Mouse (Mus musculus): ENCODE measurements around the gene Arl6ip5. TPM values are rescaled to one million over a fixed set of nuclear protein-coding genes. Genes with fewer than 3 reads are reported as not detected.

The Arl6ip5 gene
- polyA plus RNA-seq, 1 experiment from 2014 or later = 34.7 TPM

GRCm38 (mm10) chr6:97209751-97210150 lies 738 bp upstream of the Arl6ip5 start:
- Histone ChIP-seq H3K4me1 (peaks cover 33% of the 10 kb centered on the region), H3K27me3 (replicated peaks; ENCODE audit: low read depth, poor library complexity, severe bottlenecking) (peaks cover 11% of the 10 kb centered on the region; the same call in 1 of the 2 replicates), H3K4me3 (no peak overlapping the region), H3K9me3 (no peaks in the 10 kb centered on the region), H3K27ac (replicated peaks) (0 out of 2 replicates have a peak overlapping the region, but pooled peaks have one; percentile 10), H3K36me3 (replicated peaks) (peaks cover 4% of the 10 kb centered on the region)
- no peak for DNase-seq (ENCODE audit: low spot score)
- 82% methylated on average over 4 of the region's 4 CpGs for WGBS

DNA sequence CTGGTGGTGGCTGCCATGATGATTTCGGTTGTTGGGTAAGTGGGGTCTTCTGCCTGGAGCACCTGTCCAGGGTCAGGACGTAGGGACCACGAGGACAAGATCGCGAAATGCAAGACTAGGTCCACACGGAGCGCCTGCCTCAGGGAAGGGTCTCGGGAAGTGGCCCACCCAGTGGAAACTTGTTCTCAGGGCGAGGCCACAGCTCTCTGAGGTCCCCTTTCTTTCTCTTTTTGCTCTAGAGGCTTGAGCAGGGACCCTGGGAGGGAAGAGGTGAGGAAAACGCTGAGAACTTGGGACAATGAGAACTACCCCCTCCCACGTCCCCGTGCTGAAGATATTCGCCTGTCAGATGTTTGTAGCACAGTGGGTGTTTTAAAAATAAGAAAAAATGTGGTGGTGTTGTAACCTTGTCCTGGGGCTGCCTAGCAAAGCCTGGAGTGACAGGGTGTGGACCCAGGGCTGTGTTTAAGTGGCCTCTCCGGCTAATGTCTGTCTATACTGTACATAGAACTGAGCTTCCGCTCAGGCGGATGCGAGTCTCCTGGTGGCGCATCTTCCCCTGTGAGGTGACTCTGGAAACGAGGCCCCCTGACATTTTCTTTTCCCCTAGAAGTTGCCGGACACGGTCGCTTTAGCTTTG lies 593 bp downstream of the Arl6ip5 start:
- Histone ChIP-seq H3K9me3 (no peaks in the 10 kb centered on the region), H3K27me3 (replicated peaks; ENCODE audit: low read depth, poor library complexity, severe bottlenecking) (peaks cover 11% of the 10 kb centered on the region; the same call in 1 of the 2 replicates), H3K27ac (replicated peaks) (peak overlapping the region; percentile 73), H3K4me3 (peak overlapping the region; percentile 69), H3K4me1 (peaks cover 30% of the 10 kb centered on the region), H3K36me3 (replicated peaks) (peaks cover 11% of the 10 kb centered on the region)
- DNase-seq (ENCODE audit: low spot score) = peak; percentile 23
- 3% methylated on average over 22 of the region's 22 CpGs for WGBS

DNA sequence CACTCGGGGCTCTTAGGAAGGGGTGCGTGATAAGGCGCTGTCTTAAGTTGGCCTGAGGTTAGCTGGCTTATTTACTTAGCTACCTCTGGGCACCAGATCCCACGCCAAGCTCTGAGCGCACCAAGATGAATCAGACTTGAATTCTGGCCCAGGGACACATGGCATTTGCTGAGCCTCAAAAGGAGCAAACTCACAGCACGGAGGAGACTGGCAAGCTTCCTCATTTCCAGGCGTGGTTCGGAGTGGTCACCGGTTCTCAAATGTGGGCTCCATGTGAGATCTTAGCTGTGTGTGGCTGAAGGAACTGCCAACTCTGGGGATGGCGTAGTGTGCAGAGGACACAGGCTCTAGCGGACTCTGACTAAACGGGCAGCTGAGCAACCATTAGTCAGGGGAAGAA lies 1.5 kb downstream of the Arl6ip5 start:
- Histone ChIP-seq H3K9me3 (no peaks in the 10 kb centered on the region), H3K4me1 (peaks cover 32% of the 10 kb centered on the region), H3K36me3 (replicated peaks) (peaks cover 11% of the 10 kb centered on the region), H3K27ac (replicated peaks) (no peak overlapping the region), H3K4me3 (peak overlapping the region; percentile 69), H3K27me3 (replicated peaks; ENCODE audit: low read depth, poor library complexity, severe bottlenecking) (peaks cover 11% of the 10 kb centered on the region; the same call in 1 of the 2 replicates)
- 80% methylated on average over 12 of the region's 12 CpGs for WGBS
- DNase-seq (ENCODE audit: low spot score) = no peak

- Histone ChIP-seq H3K4me1 (peaks cover 19% of the 10 kb centered on the region), H3K4me3 (no peak overlapping the region), H3K36me3 (replicated peaks) (peaks cover 11% of the 10 kb centered on the region), H3K27ac (replicated peaks) (no peak overlapping the region), H3K9me3 (no peaks in the 10 kb centered on the region), H3K27me3 (replicated peaks; ENCODE audit: low read depth, poor library complexity, severe bottlenecking) (peaks cover 10% of the 10 kb centered on the region; the same call in 1 of the 2 replicates)
- DNase-seq (ENCODE audit: low spot score) = no peak
- 88% methylated on average over 4 of the region's 4 CpGs for WGBS
Observed at GRCm38 (mm10) chr6:97216154-97216821, 5.8 kb downstream of the Arl6ip5 start.

DNA sequence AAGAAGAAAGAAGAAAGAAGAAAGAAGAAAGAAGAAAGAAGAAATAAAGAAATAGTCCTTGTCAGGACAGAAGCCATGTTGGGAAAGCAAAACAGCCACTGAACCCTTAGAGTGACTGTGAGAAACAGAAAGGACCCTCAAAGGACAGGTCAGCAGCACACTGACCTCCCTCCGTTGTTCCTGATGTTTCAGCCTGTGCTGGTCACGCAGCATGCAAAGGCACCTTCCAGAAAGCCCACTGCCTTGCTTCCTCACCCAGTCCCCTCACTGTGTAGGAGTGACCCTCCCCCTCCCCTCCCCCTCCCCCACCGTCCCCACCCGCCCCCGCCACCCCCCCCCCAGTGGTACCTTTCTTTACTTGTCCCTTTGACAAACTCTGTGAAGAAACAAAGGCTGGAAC lies 10.2 kb downstream of the Arl6ip5 start:
- DNase-seq (ENCODE audit: low spot score) = no peak

DNA sequence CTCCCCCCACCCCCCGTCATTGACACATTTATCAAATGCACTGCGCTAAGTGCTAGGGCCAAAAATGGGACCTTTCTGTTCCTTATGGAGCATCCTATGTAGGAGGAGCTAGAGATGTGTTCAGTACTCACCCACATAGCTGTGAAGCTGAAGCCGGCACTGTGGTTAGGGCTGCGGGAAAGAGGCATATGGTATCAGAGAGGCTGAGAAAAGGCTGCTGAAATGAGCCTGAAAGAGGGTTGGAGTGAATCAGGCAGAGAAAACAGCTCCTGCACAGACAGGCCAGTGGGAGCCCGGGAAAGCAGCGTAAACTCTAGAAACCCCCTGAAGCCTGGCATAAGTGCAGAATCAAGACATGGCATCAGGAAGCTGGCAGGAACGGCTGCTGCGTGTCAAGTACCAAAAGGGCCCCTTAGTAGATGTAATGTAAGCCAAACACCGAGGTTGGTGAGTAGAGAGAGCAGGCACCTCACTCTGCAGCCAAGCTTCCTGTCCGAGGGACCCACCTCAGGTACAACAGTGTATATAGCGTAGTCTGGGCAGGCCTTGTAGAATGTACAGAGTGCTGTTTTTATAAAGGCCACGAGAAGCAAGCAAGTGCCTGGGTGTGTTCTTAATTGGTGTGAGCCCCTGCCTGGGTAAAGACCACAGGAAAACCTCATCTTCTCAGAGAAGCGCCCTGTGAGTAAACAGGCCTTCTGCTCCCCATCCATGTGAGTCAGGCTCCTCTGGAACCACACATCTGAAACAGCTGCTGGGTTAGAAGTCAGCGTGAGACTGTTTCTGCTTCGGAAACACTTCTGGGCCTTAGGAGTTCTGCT lies 10.9 kb downstream of the Arl6ip5 start:
- peaks cover 28% of the 10 kb centered on the region for H3K4me1 ChIP-seq
- 74% methylated on average over 15 of the region's 15 CpGs for WGBS
- DNase-seq (ENCODE audit: low spot score) = no peak

More for the DNA sequence above, 10.2 kb downstream of the Arl6ip5 start:
- Histone ChIP-seq H3K27me3 (replicated peaks; ENCODE audit: low read depth, poor library complexity, severe bottlenecking) (no peaks in the 10 kb centered on the region), H3K9me3 (no peaks in the 10 kb centered on the region), H3K36me3 (replicated peaks) (no peaks in the 10 kb centered on the region), H3K4me3 (no peak overlapping the region), H3K4me1 (peaks cover 28% of the 10 kb centered on the region), H3K27ac (replicated peaks) (no peak overlapping the region)
- WGBS = 60% methylated on average over 3 of the region's 5 CpGs

GRCm38 (mm10) chr6:97222321-97222720 lies 11.8 kb downstream of the Arl6ip5 start:
- no peak for DNase-seq (ENCODE audit: low spot score)
- 50% methylated on average over 6 of the region's 6 CpGs for WGBS
- Histone ChIP-seq H3K27me3 (replicated peaks; ENCODE audit: low read depth, poor library complexity, severe bottlenecking) (no peaks in the 10 kb centered on the region), H3K36me3 (replicated peaks) (no peaks in the 10 kb centered on the region), H3K9me3 (no peaks in the 10 kb centered on the region), H3K27ac (replicated peaks) (peak overlapping the region; percentile 60; the same call in 1 of the 2 replicates), H3K4me1 (peaks cover 26% of the 10 kb centered on the region), H3K4me3 (no peak overlapping the region)

More for the DNA sequence above, 10.9 kb downstream of the Arl6ip5 start:
- Histone ChIP-seq H3K36me3 (replicated peaks) (no peaks in the 10 kb centered on the region), H3K9me3 (no peaks in the 10 kb centered on the region), H3K4me3 (no peak overlapping the region), H3K27ac (replicated peaks) (peak overlapping the region; percentile 24; the same call in 1 of the 2 replicates), H3K27me3 (replicated peaks; ENCODE audit: low read depth, poor library complexity, severe bottlenecking) (no peaks in the 10 kb centered on the region)

GRCm38 (mm10) chr6:97222931-97223467 lies 12.5 kb downstream of the Arl6ip5 start:
- Histone ChIP-seq H3K27ac (replicated peaks) (no peak overlapping the region), H3K4me1 (peaks cover 26% of the 10 kb centered on the region), H3K27me3 (replicated peaks; ENCODE audit: low read depth, poor library complexity, severe bottlenecking) (no peaks in the 10 kb centered on the region), H3K36me3 (replicated peaks) (0 out of 2 replicates have a peak, but pooled peaks cover 2% of the 10 kb centered on the region), H3K9me3 (no peaks in the 10 kb centered on the region), H3K4me3 (no peak overlapping the region)
- DNase-seq (ENCODE audit: low spot score) = no peak
- 72% methylated on average over 5 of the region's 5 CpGs for WGBS

- H3K4me1 ChIP-seq = peaks cover 26% of the 10 kb centered on the region
- H3K27me3 ChIP-seq (replicated peaks; ENCODE audit: low read depth, poor library complexity, severe bottlenecking) = no peaks in the 10 kb centered on the region
- H3K4me3 ChIP-seq = no peak overlapping the region
- DNase-seq (ENCODE audit: low spot score) = no peak
- 79% methylated on average over 4 of the region's 4 CpGs for WGBS
- no peaks in the 10 kb centered on the region for H3K9me3 ChIP-seq
- H3K36me3 ChIP-seq (replicated peaks) = 0 out of 2 replicates have a peak, but pooled peaks cover 2% of the 10 kb centered on the region
- H3K27ac ChIP-seq (replicated peaks) = 0 out of 2 replicates have a peak overlapping the region, but pooled peaks have one; percentile 2
Observed at GRCm38 (mm10) chr6:97223566-97223965, 13.1 kb downstream of the Arl6ip5 start.

DNA sequence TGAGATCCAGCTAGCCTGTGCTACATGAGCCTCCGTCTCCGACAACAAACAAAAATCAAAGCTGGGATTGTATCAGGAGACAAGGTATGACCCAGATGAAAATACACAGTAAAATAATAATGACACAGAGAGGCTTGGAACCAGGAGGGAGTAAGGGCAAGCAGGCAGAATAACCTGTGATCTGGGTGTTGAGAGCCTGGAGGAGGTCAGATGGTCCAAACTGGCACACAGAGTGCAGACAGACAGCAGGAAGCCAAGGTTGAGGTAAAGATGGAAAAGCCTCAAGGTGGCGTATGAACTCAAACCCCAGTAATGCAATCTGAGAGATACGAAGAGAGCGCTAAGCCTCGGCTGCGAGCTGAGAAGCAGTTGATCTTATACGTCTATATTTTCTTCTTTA lies 14.0 kb downstream of the Arl6ip5 start:
- no peak for DNase-seq (ENCODE audit: low spot score)
- 93% methylated on average over 8 of the region's 8 CpGs for WGBS
- Histone ChIP-seq H3K36me3 (replicated peaks) (peaks cover 6% of the 10 kb centered on the region; the same call in 1 of the 2 replicates), H3K9me3 (no peaks in the 10 kb centered on the region), H3K4me3 (no peak overlapping the region), H3K4me1 (peaks cover 26% of the 10 kb centered on the region), H3K27me3 (replicated peaks; ENCODE audit: low read depth, poor library complexity, severe bottlenecking) (no peaks in the 10 kb centered on the region), H3K27ac (replicated peaks) (no peak overlapping the region)

DNA sequence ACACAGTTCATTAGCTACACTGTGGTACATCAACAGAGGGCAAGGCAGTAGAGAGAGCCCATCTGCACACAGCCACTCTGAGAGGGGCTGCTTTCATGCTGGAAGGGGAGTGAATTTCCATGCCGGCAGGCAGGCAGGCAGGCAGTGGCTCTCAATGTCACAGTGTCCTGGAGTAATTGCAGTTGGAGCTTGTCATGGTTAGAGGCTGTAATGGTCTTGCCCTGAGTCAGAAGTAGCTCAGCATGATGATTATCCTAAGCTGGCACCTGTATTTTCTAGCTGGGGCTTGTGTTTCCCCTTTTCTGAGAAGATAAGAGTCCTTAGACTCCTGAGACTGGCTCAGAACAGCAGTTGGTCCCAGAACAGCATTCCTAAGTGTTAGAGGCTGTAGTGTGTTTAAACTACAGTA lies 15.6 kb downstream of the Arl6ip5 start:
- Histone ChIP-seq H3K27me3 (replicated peaks; ENCODE audit: low read depth, poor library complexity, severe bottlenecking) (no peaks in the 10 kb centered on the region), H3K9me3 (no peaks in the 10 kb centered on the region), H3K4me3 (no peak overlapping the region), H3K36me3 (replicated peaks) (peaks cover 17% of the 10 kb centered on the region), H3K27ac (replicated peaks) (no peak overlapping the region), H3K4me1 (peaks cover 22% of the 10 kb centered on the region)
- no peak for DNase-seq (ENCODE audit: low spot score)
- 36% methylated on average over 1 of the region's 1 CpGs for WGBS

All from embryonic facial prominence, embryonic 10.5 days (tissue).